Mouse (Mus musculus): Measurements from ENCODE around the gene Kbtbd12.
A peak's percentile ranks its signal among the peaks of the same experiment; 100 is the strongest.

- TF ChIP-seq CTCF (IDR thresholded peaks at IDR 0.05; ENCODE audit: extremely low read depth, insufficient read depth, low read length) (no peak), POLR2A (IDR thresholded peaks at IDR 0.05; ENCODE audit: extremely low read depth, insufficient read depth, low read length) (peak; percentile 96)
Measured at GRCm38 (mm10) chr6:88518404-88519263, 119.1 kb downstream of the Kbtbd12 start, which contains the start of gene Sec61a1.

All from cortical plate, adult 2 months (tissue).